Mouse (Mus musculus) hindbrain, postnatal 0 days (tissue): Measurements from ENCODE around the gene Irgm1. TPM values are rescaled to one million over a fixed set of nuclear protein-coding genes. Genes with fewer than 3 reads are reported as not detected.

Experiments
- ATAC-seq: fragments of 200-750 bp; cut with Nextera tagmentation; 2 replicates; pipeline ENCODE4 v1.8.0; 2017; ENCODE audit warnings: mild to moderate bottlenecking, moderate TSS enrichment, moderate library complexity
- DNase-seq: peaks from one replicate; pipeline ENCODE4 v3.0.0-alpha.2; 2015; ENCODE audit warnings: low spot score
- H3K27ac ChIP-seq: fragments of 300-500 bp; sonication (generic); 2 replicates; pipeline ENCODE4 v1.5.1; 2014; ENCODE audit warnings: mild to moderate bottlenecking
- H3K27me3 ChIP-seq: fragments of 300-500 bp; sonication (generic); 2 replicates; pipeline ENCODE4 v1.6.1; 2014; ENCODE audit warnings: low read length, mixed read lengths; ENCODE audit not compliant: insufficient read depth
- H3K36me3 ChIP-seq: fragments of 300-500 bp; sonication (generic); 2 replicates; pipeline ENCODE4 v1.6.1; 2014; ENCODE audit warnings: low read length, mixed read lengths; ENCODE audit not compliant: insufficient read depth
- H3K4me1 ChIP-seq: fragments of 300-500 bp; sonication (generic); 2 replicates; pipeline ENCODE4 v1.6.1; 2014; ENCODE audit warnings: antibody characterized with exemption, low read length, mixed read lengths; ENCODE audit not compliant: insufficient read depth
- H3K4me2 ChIP-seq: fragments of 300-500 bp; sonication (generic); 2 replicates; pipeline ENCODE4 v1.6.1; 2014; ENCODE audit warnings: low read depth, mild to moderate bottlenecking, low read length, moderate library complexity, mixed read lengths
- H3K4me3 ChIP-seq: fragments of 300-500 bp; sonication (generic); 2 replicates; pipeline ENCODE4 v1.5.1; 2014; ENCODE audit warnings: low read length
- H3K9ac ChIP-seq: fragments of 300-500 bp; sonication (generic); replicated peaks from 2 replicates; pipeline ENCODE4 v1.6.1; 2014; ENCODE audit warnings: mild to moderate bottlenecking, low read length, moderate library complexity, mixed read lengths
- H3K9me3 ChIP-seq: fragments of 300-500 bp; sonication (generic); 2 replicates; pipeline ENCODE4 v1.6.1; 2016; ENCODE audit warnings: low read length, mixed read lengths
- CTCF ChIP-seq: IDR thresholded peaks from 2 replicates; pipeline ENCODE4 v1.5.1; 2016; ENCODE audit warnings: antibody characterized with exemption, control low read depth, low read depth
- WGBS: fragments of 180-500 bp; shearing (Covaris S2); extraction: QIAGEN DNeasy Blood & Tissue Kit; methylation state at CpG from one replicate; pipeline ENCODE4 v1.1.7; 2014; 5-methylcytosine and 5-hydroxymethylcytosine counted together
- polyA plus RNA-seq: library from polyadenylated mRNA; unstranded; fragments of >200 nt; fragmentation: Nextera tagmentation; extraction: Ambion mirVana; gene quantifications from 2 replicates; pipeline ENCODE4 v1.2.1, GENCODE M21; 2015
- total RNA-seq: library from RNA; depleted of rRNA; stranded (reverse); fragments of >200 nt; gene quantifications from 2 replicates; pipeline ENCODE4 v1.2.3, GENCODE M21; 2014

Gene Irgm1
- total and polyA plus RNA-seq, 2 experiments from 2014 or later = 5.8 to 6.3 TPM

- TF ChIP-seq CTCF = no peak
- no peak overlapping the region for H3K9ac ChIP-seq
- no peaks in the 10 kb centered on the region for H3K36me3 ChIP-seq
- DNase-seq = no peak
- no peak overlapping the region for H3K27ac ChIP-seq
- H3K4me3 ChIP-seq = no peak overlapping the region
- no peak for ATAC-seq
- WGBS = 77% methylated on average over 7 of the region's 7 CpGs
- no peaks in the 10 kb centered on the region for H3K27me3 ChIP-seq
- H3K9me3 ChIP-seq = no peaks in the 10 kb centered on the region
- H3K4me2 ChIP-seq = no peak overlapping the region
- H3K4me1 ChIP-seq = peaks cover 19% of the 10 kb centered on the region
These were observed 51.7 kb downstream of the Irgm1 start for GRCm38 (mm10) chr11:48819614-48820307.

GRCm38 (mm10) chr11:48818346-48818745, 53.1 kb downstream of the Irgm1 start:
- peak overlapping the region; percentile 98 for H3K27ac ChIP-seq
- under 1% methylated on average over 16 of the region's 16 CpGs for WGBS
- peak overlapping the region; percentile 84 for H3K9ac ChIP-seq
- H3K4me2 ChIP-seq = peak overlapping the region; percentile 93
- no peak for TF ChIP-seq CTCF
- no peak for ATAC-seq
- no peaks in the 10 kb centered on the region for H3K9me3 ChIP-seq
- peak overlapping the region; percentile 77 for H3K4me3 ChIP-seq
- H3K36me3 ChIP-seq = no peaks in the 10 kb centered on the region
- no peaks in the 10 kb centered on the region for H3K27me3 ChIP-seq
- peak; percentile 96 for DNase-seq
- peaks cover 13% of the 10 kb centered on the region for H3K4me1 ChIP-seq

- Histone ChIP-seq H3K9ac (peak overlapping the region; percentile 84), H3K27me3 (no peaks in the 10 kb centered on the region), H3K4me3 (peak overlapping the region; percentile 77), H3K4me2 (peak overlapping the region; percentile 93), H3K36me3 (no peaks in the 10 kb centered on the region), H3K27ac (peak overlapping the region; percentile 98), H3K9me3 (no peaks in the 10 kb centered on the region), H3K4me1 (peaks cover 13% of the 10 kb centered on the region)
- 7% methylated on average over 9 of the region's 9 CpGs for WGBS
- DNase-seq (no peak), ATAC-seq (no peak)
- no peak for TF ChIP-seq CTCF
These were observed 53.7 kb downstream of the Irgm1 start for GRCm38 (mm10) chr11:48817794-48818193.

GRCm38 (mm10) chr11:48816800-48817665, 54.5 kb downstream of the Irgm1 start, which contains the start of gene Trim41:
Gene Trim41 (minus strand): TSS chr11:48817353.
- Histone ChIP-seq H3K4me1 (peaks cover 13% of the 10 kb centered on the region), H3K36me3 (peaks cover 4% of the 10 kb centered on the region; the same call in 1 of the 2 replicates), H3K27ac (peak within 1 kb of the TSS; percentile 98), H3K27me3 (no peaks in the 10 kb centered on the region), H3K9ac (peak within 1 kb of the TSS; percentile 84), H3K9me3 (no peaks in the 10 kb centered on the region), H3K4me2 (peak within 1 kb of the TSS; percentile 93), H3K4me3 (peak within 1 kb of the TSS; percentile 77)
- DNase-seq = peak; percentile 99
- ATAC-seq = peak; percentile 98
- peak; percentile 31; the same call in 1 of the 2 replicates for TF ChIP-seq CTCF
- under 1% methylated on average over 76 of the region's 77 CpGs for WGBS

GRCm38 (mm10) chr11:48816281-48816781, 55.2 kb downstream of the Irgm1 start:
- 3% methylated on average over 22 of the region's 23 CpGs for WGBS
- no peaks in the 10 kb centered on the region for H3K27me3 ChIP-seq
- peak overlapping the region; percentile 84 for H3K9ac ChIP-seq
- peak overlapping the region; percentile 98 for H3K27ac ChIP-seq
- no peak for TF ChIP-seq CTCF
- peaks cover 13% of the 10 kb centered on the region for H3K4me1 ChIP-seq
- peak; percentile 82 for DNase-seq
- peak; percentile 74 for ATAC-seq
- peak overlapping the region; percentile 77 for H3K4me3 ChIP-seq
- H3K36me3 ChIP-seq = peaks cover 11% of the 10 kb centered on the region
- H3K9me3 ChIP-seq = no peaks in the 10 kb centered on the region
- H3K4me2 ChIP-seq = peak overlapping the region; percentile 93

- Histone ChIP-seq H3K4me1 (peaks cover 13% of the 10 kb centered on the region), H3K4me3 (peak overlapping the region; percentile 77), H3K27ac (peak overlapping the region; percentile 98), H3K9me3 (no peaks in the 10 kb centered on the region), H3K36me3 (peaks cover 16% of the 10 kb centered on the region), H3K27me3 (no peaks in the 10 kb centered on the region), H3K4me2 (peak overlapping the region; percentile 93), H3K9ac (peak overlapping the region; percentile 84; the same call in 1 of the 2 replicates)
- WGBS = 71% methylated on average over 16 of the region's 16 CpGs
- DNase-seq (no peak), ATAC-seq (no peak)
- no peak for TF ChIP-seq CTCF
These were observed 55.6 kb downstream of the Irgm1 start for GRCm38 (mm10) chr11:48815851-48816250.
